8 mouse cellular contexts compared by ENCODE assay signal in the genomic region with DNA sequence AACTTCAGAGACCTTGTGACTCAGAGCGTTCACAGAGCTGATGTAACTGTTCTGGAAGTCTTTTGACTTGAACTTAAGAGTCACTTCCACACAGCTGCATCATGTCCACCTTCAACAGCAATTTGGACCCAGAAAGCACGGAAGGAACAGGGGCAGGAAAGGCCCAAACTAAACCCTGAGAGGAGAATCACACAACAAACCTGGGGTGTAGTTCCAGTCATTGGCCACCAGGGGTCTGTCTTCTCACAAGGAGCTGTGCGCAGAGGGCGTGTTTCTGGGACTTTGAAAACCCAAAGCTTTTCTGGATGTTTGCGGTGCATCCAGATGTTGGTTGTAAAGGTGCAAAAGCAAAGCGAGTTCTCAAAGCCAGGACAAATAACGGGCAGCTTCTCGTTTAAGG.
DNase-seq lines count a peak whose midpoint lies in the region; ATAC-seq and TF ChIP-seq lines count a peak whose summit lies in the region.

No protein-coding gene starts in this region.

- H3K4me3 ChIP-seq in lung, embryonic 14.5 days (ENCODE audit: low read depth, low read length) = no peak overlapping the region

- no peaks in the 10 kb centered on the region for H3K36me3 ChIP-seq in lung, embryonic 14.5 days (ENCODE audit: insufficient read depth)

- WGBS in lung, embryonic 14.5 days = 8% methylated on average over 8 of the region's 8 CpGs

- no peak overlapping the region for H3K27ac ChIP-seq in lung, embryonic 14.5 days (ENCODE audit: low read depth)

- no peak overlapping the region for H3K9ac ChIP-seq in lung, embryonic 14.5 days

- H3K27me3 ChIP-seq in lung, embryonic 14.5 days (ENCODE audit: insufficient read depth, low read length) = no peaks in the 10 kb centered on the region

- peak; percentile 73 for ATAC-seq in activated CD4-positive, CD25-positive, alpha-beta regulatory T cell, adult 4 months
- ATAC-seq in lung, embryonic 14.5 days (ENCODE audit: insufficient read depth) = no peak; the same call in 1 of the 2 replicates

- peak overlapping the region; percentile 4; the same call in 1 of the 2 replicates for H3K4me2 ChIP-seq in lung, embryonic 14.5 days

- no peaks in the 10 kb centered on the region for H3K9me3 ChIP-seq in lung, embryonic 14.5 days (ENCODE audit: low read depth, low read length)

- TF ChIP-seq CTCF in lung, embryonic 14.5 days (IDR thresholded peaks at IDR 0.05; ENCODE audit: low read depth) = peak; percentile 99

- no peaks in the 10 kb centered on the region for H3K4me1 ChIP-seq in lung, embryonic 14.5 days (ENCODE audit: insufficient read depth)

- DNase-seq in CD8-positive naive resting alpha-beta T cell, adult 2 months (ENCODE audit: low read depth in 2 of 2, low spot score in 2 of 2) = peak; percentile 22 to 40
- DNase-seq in cerebellum, postnatal 4 days (ENCODE audit: low spot score in 2 of 2) = peak; percentile 27 to 41
- DNase-seq in gastrocnemius, postnatal 4 days (ENCODE audit: low spot score in 2 of 2) = peak; percentile 40 to 74
- DNase-seq in layer of hippocampus, adult 11-12 months (ENCODE audit: low spot score) = peak; percentile 60
- peak; percentile 95 for DNase-seq in lung, embryonic 14.5 days
- DNase-seq in right cerebral cortex, postnatal 25 days = peak; percentile 51
- peak; percentile 62 for DNase-seq in urinary bladder, postnatal 25 days (ENCODE audit: low spot score)

Comparison
In these comparisons a context has a peak if more than half of its experiments do, and no peak if none do; other contexts are left out.
1. DNase-seq: peak in every context shown above with its lines; median percentile 95 in lung, embryonic 14.5 days; 62 in urinary bladder, postnatal 25 days; 60 in layer of hippocampus, adult 11-12 months; 57 in gastrocnemius, postnatal 4 days; 51 in right cerebral cortex, postnatal 25 days; 34 in cerebellum, postnatal 4 days; 31 in CD8-positive naive resting alpha-beta T cell, adult 2 months.